Mouse (Mus musculus) heart, adult 2 months (tissue): ENCODE results near the gene Tmem94.

Source experiments
- CTCF ChIP-seq: fragments of 200-600 bp; IDR thresholded peaks from 2 replicates; pipeline ENCODE4 v1.8.1; 2022; ENCODE audit warnings: antibody characterized with exemption, mild to moderate bottlenecking, moderate library complexity
- EP300 ChIP-seq: fragments of 200-500 bp; IDR thresholded peaks from 2 replicates; pipeline ENCODE4 v1.6.1; 2011; ENCODE audit warnings: low read depth, low read length, control low read depth; ENCODE audit not compliant: insufficient read depth
- POLR2A ChIP-seq: fragments of 200-500 bp; IDR thresholded peaks from 2 replicates; pipeline ENCODE4 v1.6.1; 2011; ENCODE audit warnings: mild to moderate bottlenecking, low read depth, low read length, control low read depth; ENCODE audit not compliant: insufficient read depth

DNA sequence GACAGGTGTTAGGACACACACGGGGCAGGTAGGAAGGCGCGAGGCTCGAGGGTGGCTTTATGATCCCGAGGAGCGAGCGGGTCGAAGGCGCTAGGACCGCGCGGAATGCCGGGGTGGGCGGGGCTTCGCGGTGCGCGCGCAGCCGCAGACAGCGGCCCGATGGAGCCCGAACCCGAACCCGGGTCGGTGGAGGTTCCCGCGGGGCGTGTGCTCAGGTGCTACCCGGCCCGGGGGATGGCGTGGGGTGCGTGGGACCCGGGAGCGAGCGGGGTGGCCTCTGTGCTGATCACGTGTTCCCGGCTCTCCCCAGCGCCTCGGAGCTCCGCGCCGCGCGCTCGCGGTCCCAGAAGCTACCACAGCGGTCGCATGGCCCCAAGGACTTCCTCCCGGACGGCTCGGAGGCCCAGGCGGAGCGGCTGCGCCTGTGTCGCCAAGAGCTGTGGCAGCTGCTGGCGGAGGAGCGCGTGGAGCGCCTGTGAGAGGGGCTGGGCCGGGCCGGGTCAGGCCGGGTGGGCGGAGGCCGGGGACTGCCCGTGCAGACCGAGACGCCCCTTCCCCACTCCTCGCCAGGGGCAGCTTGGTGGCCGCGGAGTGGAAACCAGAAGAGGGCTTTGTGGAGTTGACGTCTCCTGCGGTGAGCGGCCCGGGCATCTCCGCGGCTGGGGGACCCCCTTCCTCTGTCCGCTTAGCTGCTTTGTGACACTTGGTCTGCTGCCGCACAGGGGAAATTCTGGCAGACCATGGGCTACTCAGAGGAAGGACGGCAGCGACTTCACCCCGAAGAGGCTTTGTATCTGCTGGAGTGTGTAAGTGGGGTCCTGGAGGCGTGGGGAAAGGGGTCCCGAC, 49.6 kb downstream of the Tmem94 start, which contains the start of gene Tsen54:
- TF ChIP-seq CTCF (no peak), EP300 (no peak), POLR2A (0 out of 2 replicates have a peak, but pooled peaks have one; percentile 33)
